Mouse (Mus musculus) intestine, postnatal 0 days (tissue): ENCODE results near the gene Pde4d. TPM values are rescaled to one million over a fixed set of nuclear protein-coding genes. Genes with fewer than 3 reads are reported as not detected.

Experiments
- ATAC-seq: fragments of 200-750 bp; cut with Nextera tagmentation; 2 replicates; pipeline ENCODE4 v1.8.0; 2017; ENCODE audit warnings: mild to moderate bottlenecking, moderate TSS enrichment, moderate library complexity
- H3K27ac ChIP-seq: fragments of 300-500 bp; sonication (generic); 2 replicates; pipeline ENCODE4 v1.5.1; 2014; ENCODE audit warnings: mild to moderate bottlenecking, low read depth, low read length, moderate library complexity
- H3K27me3 ChIP-seq: fragments of 300-500 bp; sonication (generic); replicated peaks from 2 replicates; pipeline ENCODE4 v1.6.1; 2014; ENCODE audit warnings: low read length, mixed read lengths; ENCODE audit not compliant: control insufficient read depth, insufficient read depth
- H3K36me3 ChIP-seq: fragments of 300-500 bp; sonication (generic); 2 replicates; pipeline ENCODE4 v1.6.1; 2014; ENCODE audit warnings: mild to moderate bottlenecking, moderate library complexity; ENCODE audit not compliant: control insufficient read depth, insufficient read depth
- H3K4me1 ChIP-seq: fragments of 300-500 bp; sonication (generic); replicated peaks from 2 replicates; pipeline ENCODE4 v1.6.1; 2014; ENCODE audit warnings: antibody characterized with exemption, low read length, mixed read lengths; ENCODE audit not compliant: control insufficient read depth, insufficient read depth
- H3K4me2 ChIP-seq: fragments of 300-500 bp; sonication (generic); replicated peaks from 2 replicates; pipeline ENCODE4 v1.6.1; 2014; ENCODE audit warnings: low read depth, mild to moderate bottlenecking, moderate library complexity
- H3K4me3 ChIP-seq: fragments of 300-500 bp; sonication (generic); 2 replicates; pipeline ENCODE4 v1.5.1; 2014; ENCODE audit warnings: low read depth, low read length
- H3K9ac ChIP-seq: fragments of 300-500 bp; sonication (generic); 2 replicates; pipeline ENCODE4 v1.6.1; 2014; ENCODE audit warnings: mild to moderate bottlenecking, low read depth, low read length
- H3K9me3 ChIP-seq: fragments of 300-500 bp; sonication (generic); 2 replicates; pipeline ENCODE4 v1.6.1; 2016; ENCODE audit warnings: mixed run types; ENCODE audit not compliant: control insufficient read depth
- CTCF ChIP-seq: sonication (generic); IDR thresholded peaks from 2 replicates; pipeline ENCODE4 v1.5.1; 2016; ENCODE audit warnings: low read depth, mild to moderate bottlenecking, control low read depth, antibody characterized with exemption, moderate library complexity
- WGBS: fragments of 180-500 bp; shearing (Covaris S2); extraction: QIAGEN DNeasy Blood & Tissue Kit; methylation state at CpG from one replicate; pipeline ENCODE4 v1.1.7; 2014; 5-methylcytosine and 5-hydroxymethylcytosine counted together
- polyA plus RNA-seq: library from polyadenylated mRNA; unstranded; fragments of >200 nt; fragmentation: Nextera tagmentation; extraction: Ambion mirVana; gene quantifications from 2 replicates; pipeline ENCODE4 v1.2.1, GENCODE M21; 2015

The Pde4d gene
- polyA plus RNA-seq, 1 experiment from 2014 or later = 17.8 TPM

- ATAC-seq = no peak
- Histone ChIP-seq H3K36me3 (no peaks in the 10 kb centered on the region), H3K4me2 (no peak overlapping the region), H3K4me1 (no peaks in the 10 kb centered on the region), H3K27ac (no peak overlapping the region), H3K4me3 (no peak overlapping the region), H3K9me3 (no peaks in the 10 kb centered on the region), H3K27me3 (no peaks in the 10 kb centered on the region), H3K9ac (no peak overlapping the region)
- WGBS = 87% methylated on average over 5 of the region's 5 CpGs
- TF ChIP-seq CTCF = no peak
Measured at GRCm38 (mm10) chr13:109326061-109326460, 876.3 kb downstream of the Pde4d start.

- TF ChIP-seq CTCF = no peak
- no peaks in the 10 kb centered on the region for H3K4me1 ChIP-seq
- H3K36me3 ChIP-seq = no peaks in the 10 kb centered on the region; the same call in 1 of the 2 replicates
- H3K27me3 ChIP-seq = no peaks in the 10 kb centered on the region
- no peak overlapping the region for H3K9ac ChIP-seq
- ATAC-seq = no peak
- no peak overlapping the region for H3K4me3 ChIP-seq
- H3K27ac ChIP-seq = no peak overlapping the region
- 61% methylated on average over 1 of the region's 1 CpGs for WGBS
- H3K9me3 ChIP-seq = no peaks in the 10 kb centered on the region
- no peak overlapping the region for H3K4me2 ChIP-seq
Measured at GRCm38 (mm10) chr13:109331563-109331962, 881.8 kb downstream of the Pde4d start.

DNA sequence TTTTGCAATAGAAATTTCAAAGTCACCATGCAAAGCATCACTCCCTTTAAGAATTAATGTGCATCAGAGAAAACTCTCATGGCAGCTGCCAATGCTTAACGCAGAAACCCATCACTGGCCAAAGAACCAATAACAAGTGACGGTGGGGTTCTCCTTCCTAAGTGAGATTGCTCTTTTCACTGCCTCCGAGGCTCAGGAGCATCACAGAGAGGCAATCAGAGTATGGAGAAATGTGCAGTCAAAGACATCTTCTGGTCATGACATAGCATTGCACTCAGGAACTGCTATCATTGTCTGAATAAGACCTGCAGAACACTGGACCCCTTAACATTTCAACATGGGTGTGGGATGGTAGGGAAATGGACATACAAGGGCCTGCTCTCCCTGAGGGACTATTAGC lies 892.2 kb downstream of the Pde4d start:
- peak; percentile 56 for TF ChIP-seq CTCF
- Histone ChIP-seq H3K9ac (no peak overlapping the region), H3K27ac (no peak overlapping the region), H3K4me3 (no peak overlapping the region), H3K36me3 (no peaks in the 10 kb centered on the region), H3K4me2 (no peak overlapping the region), H3K4me1 (no peaks in the 10 kb centered on the region), H3K9me3 (no peaks in the 10 kb centered on the region), H3K27me3 (no peaks in the 10 kb centered on the region)
- no peak for ATAC-seq
- WGBS = 53% methylated on average over 3 of the region's 3 CpGs

DNA sequence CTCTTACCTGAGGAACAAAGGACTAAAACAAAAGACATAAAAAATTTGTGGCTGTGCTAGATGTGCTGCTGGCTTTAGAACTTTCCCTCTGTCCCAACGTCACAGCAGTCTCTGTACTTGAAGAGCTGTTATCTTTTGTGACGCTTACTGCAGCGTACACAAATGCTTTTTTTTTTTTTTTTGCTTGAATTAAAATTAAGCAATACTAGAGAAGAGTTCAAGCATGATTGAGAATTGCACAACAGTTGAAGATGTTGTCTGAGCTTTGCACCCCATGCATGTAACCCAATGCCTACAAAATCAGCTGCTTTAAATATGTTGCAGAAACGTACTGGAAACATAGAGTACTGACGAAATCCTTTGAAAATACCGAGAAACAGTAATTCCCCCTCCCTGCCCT lies 892.7 kb downstream of the Pde4d start:
- no peak for ATAC-seq
- no peak overlapping the region for H3K27ac ChIP-seq
- no peak overlapping the region for H3K4me3 ChIP-seq
- no peak for TF ChIP-seq CTCF
- H3K4me2 ChIP-seq = no peak overlapping the region
- no peaks in the 10 kb centered on the region for H3K9me3 ChIP-seq
- H3K36me3 ChIP-seq = no peaks in the 10 kb centered on the region
- no peaks in the 10 kb centered on the region for H3K27me3 ChIP-seq
- no peaks in the 10 kb centered on the region for H3K4me1 ChIP-seq
- WGBS = 41% methylated on average over 6 of the region's 6 CpGs
- H3K9ac ChIP-seq = no peak overlapping the region

DNA sequence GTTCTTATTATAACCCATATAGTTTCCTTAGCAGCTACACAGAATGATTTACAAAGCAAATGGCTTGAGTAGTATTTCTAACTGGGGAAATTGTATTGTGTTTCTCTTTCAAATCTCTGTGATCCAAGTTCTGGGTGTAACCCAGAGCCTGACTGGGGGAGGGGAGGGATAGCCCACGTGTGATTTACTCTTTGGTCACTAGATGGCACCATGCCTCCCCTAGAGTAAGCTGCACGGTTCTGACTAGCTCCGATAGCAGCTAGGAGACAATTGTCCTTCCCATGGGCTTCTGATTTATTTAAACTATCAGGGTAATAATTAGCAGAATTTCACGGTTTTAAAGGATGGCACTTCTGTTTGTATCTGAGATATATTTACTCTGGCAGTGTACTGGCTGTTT lies 893.8 kb downstream of the Pde4d start:
- Histone ChIP-seq H3K4me3 (no peak overlapping the region), H3K27ac (no peak overlapping the region), H3K4me1 (no peaks in the 10 kb centered on the region), H3K27me3 (no peaks in the 10 kb centered on the region), H3K4me2 (0 out of 2 replicates have a peak overlapping the region, but pooled peaks have one; percentile 22), H3K36me3 (no peaks in the 10 kb centered on the region), H3K9me3 (no peaks in the 10 kb centered on the region), H3K9ac (no peak overlapping the region)
- 3% methylated on average over 4 of the region's 4 CpGs for WGBS
- peak; percentile 93 for TF ChIP-seq CTCF
- peak; percentile 56; the same call in 1 of the 2 replicates for ATAC-seq

DNA sequence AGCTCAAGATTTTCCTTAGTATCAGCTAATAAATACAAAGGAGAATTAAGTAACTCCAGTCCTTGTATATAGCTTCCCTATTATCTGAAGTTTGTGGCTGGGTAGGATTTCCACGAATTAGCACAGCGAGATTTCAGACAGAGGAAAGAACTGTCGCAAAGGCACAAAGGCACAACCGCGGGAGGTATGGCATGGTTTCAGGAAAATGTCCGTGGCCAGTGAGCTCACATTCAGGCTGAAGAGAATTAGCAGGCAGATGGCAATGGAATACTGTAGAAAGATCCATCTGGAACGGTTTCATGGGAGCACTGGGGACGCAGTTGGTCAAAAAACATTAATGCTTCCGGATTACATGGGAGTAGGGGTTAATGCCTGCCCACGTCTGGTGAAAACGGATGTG lies 898.0 kb downstream of the Pde4d start:
- 79% methylated on average over 11 of the region's 11 CpGs for WGBS
- Histone ChIP-seq H3K27ac (no peak overlapping the region), H3K27me3 (no peaks in the 10 kb centered on the region), H3K36me3 (no peaks in the 10 kb centered on the region), H3K4me3 (no peak overlapping the region), H3K9me3 (no peaks in the 10 kb centered on the region), H3K9ac (no peak overlapping the region), H3K4me1 (no peaks in the 10 kb centered on the region), H3K4me2 (no peak overlapping the region)
- no peak for TF ChIP-seq CTCF
- ATAC-seq = no peak

- Histone ChIP-seq H3K9me3 (no peaks in the 10 kb centered on the region), H3K9ac (no peak overlapping the region), H3K4me2 (no peak overlapping the region), H3K27ac (no peak overlapping the region), H3K27me3 (no peaks in the 10 kb centered on the region), H3K4me1 (no peaks in the 10 kb centered on the region), H3K36me3 (no peaks in the 10 kb centered on the region), H3K4me3 (no peak overlapping the region)
- no peak for ATAC-seq
- WGBS = 88% methylated on average over 6 of the region's 6 CpGs
- no peak for TF ChIP-seq CTCF
Measured at GRCm38 (mm10) chr13:109348316-109348715, 898.6 kb downstream of the Pde4d start.
